8 mouse cellular contexts compared by ENCODE assay signal in genomic region chr7:128610897-128611798, GRCm38 (mm10). TPM values are rescaled to one million over a fixed set of nuclear protein-coding genes. Genes with fewer than 3 reads are reported as not detected.
DNase-seq lines count a peak whose midpoint lies in the region; ATAC-seq and TF ChIP-seq lines count a peak whose summit lies in the region.

Gene Inpp5f (plus strand): TSS chr7:128611328.

- no peaks in the 10 kb centered on the region; the same call in 1 of the 2 replicates for H3K9me3 ChIP-seq in ES-Bruce4 (replicated peaks; ENCODE audit: control insufficient read depth, insufficient read depth, low read length, poor library complexity, severe bottlenecking)
- H3K9me3 ChIP-seq in forebrain, embryonic 13.5 days (replicated peaks) = no peaks in the 10 kb centered on the region
- no peaks in the 10 kb centered on the region for H3K9me3 ChIP-seq in liver, postnatal 0 days (ENCODE audit: low read length)
- H3K9me3 ChIP-seq in neural tube, embryonic 14.5 days (ENCODE audit: control insufficient read depth, low read length) = no peaks in the 10 kb centered on the region

- H3K27ac ChIP-seq in ES-Bruce4 (ENCODE audit: insufficient read depth, low read length) = no peak within 1 kb of the TSS
- H3K27ac ChIP-seq in forebrain, embryonic 13.5 days = peak within 1 kb of the TSS; percentile 65
- peak within 1 kb of the TSS; percentile 74 for H3K27ac ChIP-seq in liver, postnatal 0 days (ENCODE audit: low read depth)
- H3K27ac ChIP-seq in neural tube, embryonic 14.5 days (ENCODE audit: low read depth, low read length) = peak within 1 kb of the TSS; percentile 67

- TF ChIP-seq EP300 in ES-Bruce4 (IDR thresholded peaks at IDR 0.05; ENCODE audit: insufficient read depth, low read depth, low read length) = no peak
- TF ChIP-seq EP300 in liver, postnatal 0 days (IDR thresholded peaks at IDR 0.05; ENCODE audit: low read depth) = no peak

- intact Hi-C loops in heart, postnatal 10 days (cut with DNase I) = loop anchor here (5.0 kb wide), 1 partner anchor 89 kb away; the partner anchor contains the start of gene Bag3

- peak within 1 kb of the TSS; percentile 86 for H3K4me2 ChIP-seq in forebrain, embryonic 13.5 days
- H3K4me2 ChIP-seq in liver, postnatal 0 days (ENCODE audit: low read depth, low read length) = peak within 1 kb of the TSS; percentile 97
- H3K4me2 ChIP-seq in neural tube, embryonic 14.5 days (ENCODE audit: low read depth, low read length) = peak within 1 kb of the TSS; percentile 81

- peak within 1 kb of the TSS; percentile 83 for H3K4me3 ChIP-seq in ES-Bruce4 (ENCODE audit: low read depth, low read length)
- H3K4me3 ChIP-seq in forebrain, embryonic 13.5 days = peak within 1 kb of the TSS; percentile 86
- H3K4me3 ChIP-seq in liver, postnatal 0 days (ENCODE audit: low read depth, low read length) = peak within 1 kb of the TSS; percentile 74
- peak within 1 kb of the TSS; percentile 87 for H3K4me3 ChIP-seq in neural tube, embryonic 14.5 days (ENCODE audit: low read depth, low read length)

- no peaks in the 10 kb centered on the region for H3K27me3 ChIP-seq in ES-Bruce4 (ENCODE audit: control insufficient read depth, insufficient read depth, low read length, poor library complexity, severe bottlenecking)
- no peaks in the 10 kb centered on the region for H3K27me3 ChIP-seq in forebrain, embryonic 13.5 days
- no peaks in the 10 kb centered on the region for H3K27me3 ChIP-seq in liver, postnatal 0 days (ENCODE audit: insufficient read depth, low read length)
- H3K27me3 ChIP-seq in neural tube, embryonic 14.5 days (ENCODE audit: control insufficient read depth, insufficient read depth, low read length) = no peaks in the 10 kb centered on the region

- no peaks in the 10 kb centered on the region for H3K4me1 ChIP-seq in ES-Bruce4 (ENCODE audit: control insufficient read depth, insufficient read depth, low read length)
- H3K4me1 ChIP-seq in forebrain, embryonic 13.5 days = peaks cover 15% of the 10 kb centered on the region
- peaks cover 14% of the 10 kb centered on the region for H3K4me1 ChIP-seq in liver, postnatal 0 days (ENCODE audit: insufficient read depth)
- peaks cover 4% of the 10 kb centered on the region; the same call in 1 of the 2 replicates for H3K4me1 ChIP-seq in neural tube, embryonic 14.5 days (ENCODE audit: control insufficient read depth, insufficient read depth, low read length)

- no peak for TF ChIP-seq POLR2A in ES-Bruce4 (IDR thresholded peaks at IDR 0.05; ENCODE audit: insufficient read depth, low read length)

- DNase-seq in heart, postnatal 10 days = peak; percentile 99 to 100
- peak; percentile 98 for DNase-seq in large intestine, adult 2 months (ENCODE audit: low read depth, low spot score)
- DNase-seq in liver, postnatal 0 days = peak; percentile 100
- DNase-seq in testis, postnatal 10 days (ENCODE audit: low spot score) = peak; percentile 100

- H3K36me3 ChIP-seq in ES-Bruce4 (ENCODE audit: control insufficient read depth, insufficient read depth, low read length, poor library complexity, severe bottlenecking) = no peaks in the 10 kb centered on the region
- no peaks in the 10 kb centered on the region for H3K36me3 ChIP-seq in forebrain, embryonic 13.5 days (ENCODE audit: poor library complexity, severe bottlenecking)
- no peaks in the 10 kb centered on the region for H3K36me3 ChIP-seq in liver, postnatal 0 days (replicated peaks; ENCODE audit: insufficient read depth, low read length)
- H3K36me3 ChIP-seq in neural tube, embryonic 14.5 days (ENCODE audit: control insufficient read depth, insufficient read depth, low read length) = no peaks in the 10 kb centered on the region

- peak; percentile 96 for ATAC-seq in cerebellum, adult (ENCODE audit: insufficient number of reproducible peaks, low FRiP score, low TSS enrichment)
- peak; percentile 97 for ATAC-seq in forebrain, embryonic 13.5 days
- peak; percentile 98 for ATAC-seq in liver, postnatal 0 days
- ATAC-seq in neural tube, embryonic 14.5 days (ENCODE audit: low read depth) = peak; percentile 97

- H3K9ac ChIP-seq in ES-Bruce4 (ENCODE audit: low read depth, poor library complexity, severe bottlenecking) = peak within 1 kb of the TSS; percentile 75
- H3K9ac ChIP-seq in forebrain, embryonic 13.5 days = peak within 1 kb of the TSS; percentile 87
- H3K9ac ChIP-seq in liver, postnatal 0 days (replicated peaks) = peak within 1 kb of the TSS; percentile 84
- peak within 1 kb of the TSS; percentile 79 for H3K9ac ChIP-seq in neural tube, embryonic 14.5 days (replicated peaks; ENCODE audit: low read depth, low read length)

- TF ChIP-seq CTCF in ES-Bruce4 (IDR thresholded peaks at IDR 0.05; ENCODE audit: low read depth, low read length) = no peak
- no peak for TF ChIP-seq CTCF in liver, postnatal 0 days (IDR thresholded peaks at IDR 0.05; ENCODE audit: low read depth)

- WGBS in forebrain, embryonic 13.5 days = 1% methylated on average over 60 of the region's 68 CpGs
- WGBS in large intestine, adult 2 months = 1% methylated on average over 68 of the region's 68 CpGs
- WGBS in liver, postnatal 0 days (ENCODE audit: insufficient replicate concordance) = 1% methylated on average over 64 of the region's 68 CpGs
- WGBS in neural tube, embryonic 14.5 days = 2% methylated on average over 68 of the region's 68 CpGs

RNA-seq across cellular contexts. Expression of gene Inpp5f, which starts in this region (rescaled TPM):
- polyA plus RNA-seq in ES-Bruce4 (2011; ENCODE audit: insufficient read depth, insufficient read length, low read depth, missing spikeins) = 36.4 and 40.6 TPM in 2 replicates
- 185 and 204 TPM in 2 replicates for polyA plus RNA-seq in forebrain, embryonic 13.5 days (2015; fragmentation: Nextera tagmentation; extraction: Ambion mirVana)
- 1 to 10 TPM; 7.7 to 8.0 TPM for total RNA-seq in heart, postnatal 10 days (2021)
- polyA plus RNA-seq in large intestine, adult 2 months (2012; rRNA removed) = 2.2 and 2.6 TPM in 2 replicates
- polyA plus RNA-seq in liver, postnatal 0 days (2015; fragmentation: Nextera tagmentation; extraction: Ambion mirVana) = 7.2 and 7.3 TPM in 2 replicates
- polyA plus RNA-seq in neural tube, embryonic 14.5 days (2014; fragmentation: Nextera tagmentation; extraction: Ambion mirVana) = 416 and 554 TPM in 2 replicates
